ENCODE assay signal across 18 mouse cellular contexts in genomic region chr6:14922704-14923103, GRCm38 (mm10). TPM values are rescaled to one million over a fixed set of nuclear protein-coding genes. Genes with fewer than 3 reads are reported as not detected.
DNase-seq lines count a peak whose midpoint lies in the region; ATAC-seq and TF ChIP-seq lines count a peak whose summit lies in the region.
"Had no signal": no experiment of that assay in that cellular context is flagged by ENCODE, and none has a peak within 500 bp of the region (broad histone marks: within the 10 kb centered on the region; RNA-seq: fewer than 3 reads in every experiment).

No protein-coding gene starts in this region.

- H3K4me1 ChIP-seq in forebrain, embryonic 14.5 days (ENCODE audit: control insufficient read depth, insufficient read depth, low read length) = no peaks in the 10 kb centered on the region
- no peaks in the 10 kb centered on the region for H3K4me1 ChIP-seq in forebrain, embryonic 11.5 days (replicated peaks; ENCODE audit: control insufficient read depth, insufficient read depth, low read length)
- H3K4me1 ChIP-seq in forebrain, embryonic 16.5 days (replicated peaks; ENCODE audit: control insufficient read depth, insufficient read depth, low read length) = peaks cover 2% of the 10 kb centered on the region; the same call in 1 of the 2 replicates
- H3K4me1 ChIP-seq: embryonic facial prominence, embryonic 10.5 days; embryonic facial prominence, embryonic 12.5 days had no signal

- no peak for TF ChIP-seq POLR2A in brain, embryonic 14.5 days (IDR thresholded peaks at IDR 0.05; ENCODE audit: borderline replicate concordance, extremely low read depth, insufficient read depth, insufficient read length, poor library complexity, severe bottlenecking)

- TF ChIP-seq CTCF in brain, embryonic 14.5 days (IDR thresholded peaks at IDR 0.05; ENCODE audit: borderline replicate concordance, extremely low read depth, insufficient read depth, insufficient read length) = no peak

- H3K9ac ChIP-seq in forebrain, embryonic 14.5 days (ENCODE audit: low read length) = no peak overlapping the region
- H3K9ac ChIP-seq in forebrain, embryonic 11.5 days (ENCODE audit: low read length) = no peak overlapping the region
- no peak overlapping the region for H3K9ac ChIP-seq in forebrain, embryonic 16.5 days (replicated peaks; ENCODE audit: low read depth, low read length)
- H3K9ac ChIP-seq: embryonic facial prominence, embryonic 12.5 days had no signal

- no peak overlapping the region for H3K4me3 ChIP-seq in forebrain, embryonic 14.5 days (ENCODE audit: low read depth, low read length)
- no peak overlapping the region for H3K4me3 ChIP-seq in forebrain, embryonic 11.5 days (ENCODE audit: low read depth, low read length)
- H3K4me3 ChIP-seq in forebrain, embryonic 16.5 days (replicated peaks; ENCODE audit: low read length) = no peak overlapping the region
- H3K4me3 ChIP-seq: embryonic facial prominence, embryonic 10.5 days; embryonic facial prominence, embryonic 12.5 days had no signal

- ATAC-seq in forebrain, embryonic 14.5 days = peak; percentile 65; the same call in 1 of the 2 replicates
- ATAC-seq in forebrain, embryonic 11.5 days (replicated peaks; ENCODE audit: low FRiP score) = no peak
- peak; percentile 67 for ATAC-seq in forebrain, embryonic 16.5 days

- H3K27ac ChIP-seq in forebrain, embryonic 14.5 days (ENCODE audit: low read depth, low read length) = no peak overlapping the region
- H3K27ac ChIP-seq in forebrain, embryonic 11.5 days (ENCODE audit: low read depth, low read length) = no peak overlapping the region
- H3K27ac ChIP-seq in forebrain, embryonic 16.5 days (ENCODE audit: low read length) = no peak overlapping the region
- H3K27ac ChIP-seq: embryonic facial prominence, embryonic 10.5 days; embryonic facial prominence, embryonic 12.5 days had no signal

- H3K27me3 ChIP-seq in forebrain, embryonic 14.5 days (replicated peaks; ENCODE audit: control insufficient read depth, insufficient read depth, low read length) = no peaks in the 10 kb centered on the region
- H3K27me3 ChIP-seq in forebrain, embryonic 11.5 days (ENCODE audit: control insufficient read depth, insufficient read depth, low read length) = no peaks in the 10 kb centered on the region
- no peaks in the 10 kb centered on the region for H3K27me3 ChIP-seq in forebrain, embryonic 16.5 days (replicated peaks; ENCODE audit: control insufficient read depth, insufficient read depth, low read length)
- H3K27me3 ChIP-seq: embryonic facial prominence, embryonic 12.5 days had no signal

- no peak overlapping the region for H3K4me2 ChIP-seq in forebrain, embryonic 14.5 days (ENCODE audit: low read length)
- no peak overlapping the region for H3K4me2 ChIP-seq in forebrain, embryonic 11.5 days (ENCODE audit: low read depth, low read length, severe bottlenecking)
- no peak overlapping the region for H3K4me2 ChIP-seq in forebrain, embryonic 16.5 days (ENCODE audit: low read length)
- H3K4me2 ChIP-seq: embryonic facial prominence, embryonic 12.5 days had no signal

- intact Hi-C loops in gastrocnemius, postnatal 14 days (cut with DNase I; ENCODE audit: low total_unique reads) = no loop called here

- H3K36me3 ChIP-seq in forebrain, embryonic 14.5 days (ENCODE audit: control insufficient read depth, insufficient read depth, low read length) = no peaks in the 10 kb centered on the region
- no peaks in the 10 kb centered on the region for H3K36me3 ChIP-seq in forebrain, embryonic 11.5 days (ENCODE audit: control insufficient read depth, insufficient read depth, low read length)
- no peaks in the 10 kb centered on the region for H3K36me3 ChIP-seq in forebrain, embryonic 16.5 days (ENCODE audit: control insufficient read depth, insufficient read depth)
- H3K36me3 ChIP-seq: embryonic facial prominence, embryonic 10.5 days; embryonic facial prominence, embryonic 12.5 days had no signal

- no peaks in the 10 kb centered on the region for H3K9me3 ChIP-seq in forebrain, embryonic 14.5 days (replicated peaks; ENCODE audit: control insufficient read depth, low read length)
- no peaks in the 10 kb centered on the region for H3K9me3 ChIP-seq in forebrain, embryonic 11.5 days (ENCODE audit: control insufficient read depth, low read length)
- H3K9me3 ChIP-seq in forebrain, embryonic 16.5 days (ENCODE audit: control insufficient read depth, low read length) = no peaks in the 10 kb centered on the region
- H3K9me3 ChIP-seq: embryonic facial prominence, embryonic 10.5 days; embryonic facial prominence, embryonic 12.5 days had no signal

- DNase-seq in forebrain, embryonic 14.5 days (ENCODE audit: low spot score) = peak; percentile 14
- DNase-seq in forebrain, embryonic 11.5 days (ENCODE audit: low spot score) = no peak
- peak; percentile 11 for DNase-seq in brain, embryonic 14.5 days (ENCODE audit: low read depth)
- no peak for DNase-seq in gastrocnemius, postnatal 14 days
- no peak for DNase-seq in layer of hippocampus, adult 9-10 months (ENCODE audit: low spot score)
- DNase-seq: adrenal gland, adult 2 months; adrenal gland, postnatal 10 days; adrenal gland, postnatal 25 days; cerebellum, adult 11-12 months; cerebellum, adult 2 months; cerebellum, adult 9-10 months; cerebellum, postnatal 10 days; cerebellum, postnatal 25 days had no signal

RNA-seq across cellular contexts. Expression of gene Foxp2, which starts 21.6 kb away (rescaled TPM):
- polyA plus RNA-seq in forebrain, embryonic 14.5 days (2014; fragmentation: Nextera tagmentation; extraction: Ambion mirVana) = 26.3 and 35.9 TPM in 2 replicates
- 33.2 and 33.5 TPM in 2 replicates for polyA plus RNA-seq in forebrain, embryonic 11.5 days (2014; fragmentation: Nextera tagmentation; extraction: Ambion mirVana)
- polyA plus RNA-seq in brain, embryonic 14.5 days (2012; rRNA removed) = 41.9 and 69.6 TPM in 2 replicates
- 36.0 and 44.4 TPM in 2 replicates for polyA plus RNA-seq in forebrain, embryonic 16.5 days (2015; fragmentation: Nextera tagmentation; extraction: Ambion mirVana)
- 1 to 10 TPM; 1.2 to 1.4 TPM for total RNA-seq in gastrocnemius, postnatal 14 days (2021)
- total RNA-seq: MEL had no signal
- polyA plus RNA-seq: C2C12 had no signal

Comparison
In these comparisons a context has a peak if more than half of its experiments do, and no peak if none do; other contexts are left out.
1. DNase-seq: peak in forebrain, embryonic 14.5 days (single experiment) and brain, embryonic 14.5 days (single experiment); none in forebrain, embryonic 11.5 days (single experiment), gastrocnemius, postnatal 14 days (single experiment) and layer of hippocampus, adult 9-10 months (single experiment).